Mouse (Mus musculus): ENCODE measurements around the gene Tubgcp4. TPM values are rescaled to one million over a fixed set of nuclear protein-coding genes. Genes with fewer than 3 reads are reported as not detected.

Tubgcp4 gene
- polyA plus RNA-seq, 1 experiment from 2014 or later: 56.9 TPM

DNA sequence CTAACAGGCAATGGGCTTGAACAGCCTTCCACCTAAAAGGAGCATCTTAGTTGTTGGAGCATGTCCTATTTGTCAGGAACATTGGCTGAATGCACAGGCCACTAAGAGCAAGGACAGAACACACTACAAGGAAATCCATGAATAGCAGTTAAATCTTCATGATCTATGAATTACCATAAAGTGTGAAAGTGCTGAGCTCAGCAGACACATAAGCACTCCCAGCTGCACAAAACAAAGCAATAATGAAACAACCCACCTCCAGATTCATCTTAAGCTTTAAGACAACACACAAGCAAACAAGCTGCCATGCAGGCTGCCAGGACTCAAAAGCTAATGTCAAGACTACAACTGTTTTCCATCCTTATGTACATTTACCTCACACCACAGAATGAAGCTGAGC lies 48.7 kb downstream of the Tubgcp4 start:
- H3K36me3 ChIP-seq (replicated peaks): peaks cover 65% of the 10 kb centered on the region
- no peak overlapping the region for H3K27ac ChIP-seq
- no peak overlapping the region for H3K4me2 ChIP-seq
- H3K4me1 ChIP-seq: no peaks in the 10 kb centered on the region
- no peak overlapping the region for H3K4me3 ChIP-seq
- no peaks in the 10 kb centered on the region for H3K9me3 ChIP-seq
- ATAC-seq (replicated peaks): no peak
- H3K27me3 ChIP-seq (replicated peaks): no peaks in the 10 kb centered on the region
- H3K9ac ChIP-seq: no peak overlapping the region

DNA sequence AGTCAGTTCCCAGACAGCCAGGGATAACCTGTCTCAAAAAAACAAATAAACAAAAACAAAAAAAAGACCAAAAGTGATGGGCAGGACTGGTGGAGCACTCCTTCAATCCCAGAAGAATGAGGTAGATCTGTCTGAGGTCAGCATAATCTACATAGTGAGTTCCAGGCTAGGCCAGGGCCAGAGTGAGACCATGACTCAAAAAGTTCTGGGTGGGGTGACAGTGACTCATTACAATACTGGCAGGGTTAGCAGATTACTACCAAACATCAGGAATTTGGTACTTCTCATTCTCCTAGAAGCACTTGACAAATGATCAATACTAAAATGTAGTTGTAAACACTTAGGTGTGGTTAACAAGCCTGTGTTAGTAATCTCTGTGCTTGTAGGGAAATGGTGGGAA lies 49.5 kb downstream of the Tubgcp4 start:
- no peak for ATAC-seq (replicated peaks)
- Histone ChIP-seq H3K4me3 (no peak overlapping the region), H3K4me2 (no peak overlapping the region), H3K9ac (no peak overlapping the region), H3K27ac (no peak overlapping the region), H3K36me3 (replicated peaks) (peaks cover 61% of the 10 kb centered on the region), H3K27me3 (replicated peaks) (no peaks in the 10 kb centered on the region), H3K4me1 (no peaks in the 10 kb centered on the region), H3K9me3 (no peaks in the 10 kb centered on the region)

DNA sequence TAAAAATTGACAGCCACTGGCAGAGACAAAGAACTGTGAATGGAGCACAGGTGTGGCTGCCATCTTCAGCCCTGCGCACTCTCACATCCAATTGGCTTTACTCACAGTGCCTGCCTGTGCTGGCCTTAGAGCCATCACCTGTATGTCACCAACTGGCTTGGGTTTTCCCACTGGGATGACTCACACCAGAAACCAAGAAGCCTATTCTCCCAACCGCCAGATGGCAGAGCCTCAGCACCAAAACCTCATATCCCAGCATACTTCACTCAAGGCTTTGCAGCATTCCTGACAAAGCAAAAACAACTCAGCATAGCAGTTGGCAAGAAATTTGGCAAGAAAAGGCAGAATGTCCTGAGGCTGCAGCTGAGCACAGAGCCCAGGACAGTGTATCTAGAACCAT lies 52.6 kb downstream of the Tubgcp4 start:
- H3K27me3 ChIP-seq (replicated peaks): no peaks in the 10 kb centered on the region
- no peak for ATAC-seq (replicated peaks)
- peaks cover 72% of the 10 kb centered on the region for H3K36me3 ChIP-seq (replicated peaks)
- H3K4me2 ChIP-seq: no peak overlapping the region
- no peak overlapping the region for H3K4me3 ChIP-seq
- H3K9ac ChIP-seq: no peak overlapping the region
- H3K4me1 ChIP-seq: no peaks in the 10 kb centered on the region
- no peaks in the 10 kb centered on the region for H3K9me3 ChIP-seq
- no peak overlapping the region for H3K27ac ChIP-seq
- 89% methylated on average over 2 of the region's 2 CpGs for WGBS

DNA sequence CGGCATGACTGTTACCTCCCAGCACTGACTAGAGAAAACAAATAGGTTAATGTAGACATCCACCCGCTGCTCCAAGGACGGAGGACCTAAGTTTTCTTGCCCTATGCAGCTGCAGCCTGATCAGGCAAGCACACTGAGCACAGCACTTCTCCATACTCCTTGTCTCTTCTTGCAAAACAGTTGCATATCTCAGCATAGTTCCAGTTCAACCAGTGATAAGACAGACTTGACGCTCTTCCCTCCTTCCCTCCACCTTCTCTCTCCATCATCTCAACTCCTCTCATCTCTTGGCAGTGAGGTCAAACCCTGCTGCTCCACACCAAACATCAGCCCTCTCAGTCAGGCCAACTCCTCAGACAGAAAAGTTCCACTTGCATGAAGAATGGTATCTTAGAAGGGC lies 57.7 kb downstream of the Tubgcp4 start:
- no peak overlapping the region for H3K9ac ChIP-seq
- ATAC-seq (replicated peaks): no peak
- no peak overlapping the region for H3K4me2 ChIP-seq
- H3K9me3 ChIP-seq: no peaks in the 10 kb centered on the region
- no peaks in the 10 kb centered on the region for H3K4me1 ChIP-seq
- H3K27ac ChIP-seq: no peak overlapping the region
- no peak overlapping the region for H3K4me3 ChIP-seq
- no peaks in the 10 kb centered on the region for H3K27me3 ChIP-seq (replicated peaks)
- H3K36me3 ChIP-seq (replicated peaks): peaks cover 47% of the 10 kb centered on the region
- 79% methylated on average over 4 of the region's 4 CpGs for WGBS

DNA sequence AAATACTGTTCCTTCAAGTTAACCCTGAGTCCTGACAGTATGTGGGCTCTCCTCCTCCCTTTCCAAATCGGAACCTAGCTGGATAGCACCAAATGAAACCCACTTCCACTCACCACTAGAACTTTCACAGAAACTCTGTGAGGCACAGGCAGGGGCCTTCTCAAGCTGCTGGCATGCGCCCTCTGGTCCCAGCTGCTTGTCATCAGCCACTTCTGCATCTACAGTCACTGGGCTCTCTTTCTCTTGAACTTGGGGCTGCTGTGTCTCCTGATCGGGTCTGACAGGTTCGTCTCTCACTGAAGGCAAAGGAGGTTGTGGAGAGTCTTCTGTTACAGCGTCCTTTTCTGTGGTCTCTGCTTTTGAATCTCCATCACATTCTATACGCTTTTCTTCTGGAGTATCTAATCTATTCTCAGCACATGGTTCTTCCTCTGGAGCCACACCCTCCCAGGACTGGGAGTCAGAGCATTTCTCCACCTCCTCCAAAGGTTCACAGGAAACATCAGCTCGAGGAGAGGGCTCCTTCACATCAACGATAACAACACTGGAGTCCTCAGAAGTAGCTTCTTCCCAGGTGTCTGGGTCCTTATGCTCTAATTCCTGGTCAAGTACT lies 65.1 kb downstream of the Tubgcp4 start:
- ATAC-seq (replicated peaks): no peak
- no peaks in the 10 kb centered on the region for H3K4me1 ChIP-seq
- H3K4me3 ChIP-seq: no peak overlapping the region
- no peak overlapping the region for H3K27ac ChIP-seq
- H3K9me3 ChIP-seq: no peaks in the 10 kb centered on the region
- 92% methylated on average over 8 of the region's 8 CpGs for WGBS
- no peak overlapping the region for H3K4me2 ChIP-seq
- no peaks in the 10 kb centered on the region for H3K27me3 ChIP-seq (replicated peaks)
- H3K9ac ChIP-seq: no peak overlapping the region
- H3K36me3 ChIP-seq (replicated peaks): peaks cover 39% of the 10 kb centered on the region

DNA sequence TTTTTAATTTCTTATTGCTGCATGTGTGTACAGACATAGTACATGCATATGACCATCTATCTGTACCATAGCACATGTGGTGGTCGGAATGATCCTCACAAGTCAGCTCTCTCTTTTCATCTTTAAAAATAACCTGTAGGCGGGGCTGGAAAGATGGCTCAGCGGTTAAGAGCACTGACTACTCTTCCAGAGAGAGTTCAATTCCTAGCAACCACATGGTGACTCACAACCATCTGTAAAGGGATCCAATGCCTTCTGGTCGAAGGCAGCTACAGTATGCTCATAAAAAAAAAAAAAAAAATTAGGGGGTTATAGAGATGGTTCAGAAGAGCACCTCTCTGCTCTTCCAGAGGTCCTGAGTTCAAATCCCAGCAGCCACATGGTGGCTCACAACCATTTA lies 69.0 kb downstream of the Tubgcp4 start:
- H3K36me3 ChIP-seq (replicated peaks): peaks cover 50% of the 10 kb centered on the region
- 91% methylated on average over 4 of the region's 4 CpGs for WGBS
- H3K9me3 ChIP-seq: no peaks in the 10 kb centered on the region

DNA sequence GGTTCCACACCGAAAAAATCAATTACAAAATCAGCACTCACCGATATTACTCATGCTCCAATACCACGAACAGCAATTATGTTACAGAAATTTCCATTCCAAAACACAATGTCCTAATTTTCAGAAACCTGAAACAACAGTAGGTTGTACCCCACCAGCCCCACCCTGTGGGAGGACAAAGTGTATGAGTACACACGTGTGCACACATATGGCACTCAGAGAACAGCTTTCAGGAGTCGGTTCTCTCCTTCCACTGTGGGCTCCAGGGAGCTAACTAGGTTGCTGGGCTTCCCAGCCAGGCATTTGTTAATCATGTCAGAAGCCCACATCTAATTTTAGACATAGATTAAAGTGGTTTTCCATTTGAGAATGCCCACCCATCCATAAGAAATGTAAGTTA lies 73.6 kb downstream of the Tubgcp4 start:
- H3K4me1 ChIP-seq: no peaks in the 10 kb centered on the region
- H3K9me3 ChIP-seq: no peaks in the 10 kb centered on the region
- no peak overlapping the region for H3K4me3 ChIP-seq
- H3K27ac ChIP-seq: no peak overlapping the region
- H3K4me2 ChIP-seq: no peak overlapping the region
- no peaks in the 10 kb centered on the region for H3K27me3 ChIP-seq (replicated peaks)
- 95% methylated on average over 5 of the region's 5 CpGs for WGBS
- peaks cover 68% of the 10 kb centered on the region for H3K36me3 ChIP-seq (replicated peaks)
- no peak for ATAC-seq (replicated peaks)
- no peak overlapping the region for H3K9ac ChIP-seq

More for the DNA sequence above, 69.0 kb downstream of the Tubgcp4 start:
- Histone ChIP-seq H3K4me3 (no peak overlapping the region), H3K27me3 (replicated peaks) (no peaks in the 10 kb centered on the region), H3K4me1 (no peaks in the 10 kb centered on the region), H3K9ac (no peak overlapping the region), H3K4me2 (no peak overlapping the region), H3K27ac (no peak overlapping the region)
- no peak for ATAC-seq (replicated peaks)

Other genes starting within 250 kb of the Tubgcp4 start
- 33.5 and 38.5 TPM in 2 replicates for gene Ubr1, start 199.9 kb upstream of the Tubgcp4 start, polyA plus RNA-seq (2015; fragmentation: Nextera tagmentation; extraction: Ambion mirVana)
- 14.6 and 15.0 TPM in 2 replicates for gene Tmem62, start 193.6 kb upstream of the Tubgcp4 start, polyA plus RNA-seq (2015; fragmentation: Nextera tagmentation; extraction: Ambion mirVana)
- gene Ccndbp1, start 162.3 kb upstream of the Tubgcp4 start, polyA plus RNA-seq (2015; fragmentation: Nextera tagmentation; extraction: Ambion mirVana): 77.7 and 79.4 TPM in 2 replicates
- 0.32 and 0.44 TPM in 2 replicates for gene Epb42, start 133.6 kb upstream of the Tubgcp4 start, polyA plus RNA-seq (2015; fragmentation: Nextera tagmentation; extraction: Ambion mirVana)
- not detected in 2 replicates for gene Tgm5, start 84.8 kb upstream of the Tubgcp4 start, polyA plus RNA-seq (2015; fragmentation: Nextera tagmentation; extraction: Ambion mirVana)
- not detected in 2 replicates for gene Tgm7, start 60.9 kb upstream of the Tubgcp4 start, polyA plus RNA-seq (2015; fragmentation: Nextera tagmentation; extraction: Ambion mirVana)
- gene Adal, start 30.2 kb upstream of the Tubgcp4 start, polyA plus RNA-seq (2015; fragmentation: Nextera tagmentation; extraction: Ambion mirVana): 32.1 and 32.4 TPM in 2 replicates
- 21.7 and 23.1 TPM in 2 replicates for gene Lcmt2, start 30.0 kb upstream of the Tubgcp4 start, polyA plus RNA-seq (2015; fragmentation: Nextera tagmentation; extraction: Ambion mirVana)
- gene Zscan29, start 471 bp downstream of the Tubgcp4 start, polyA plus RNA-seq (2015; fragmentation: Nextera tagmentation; extraction: Ambion mirVana): 7.0 and 7.1 TPM in 2 replicates
- gene Trp53bp1, start 100.8 kb downstream of the Tubgcp4 start, polyA plus RNA-seq (2015; fragmentation: Nextera tagmentation; extraction: Ambion mirVana): 186 and 214 TPM in 2 replicates
- gene Map1a, start 118.9 kb downstream of the Tubgcp4 start, polyA plus RNA-seq (2015; fragmentation: Nextera tagmentation; extraction: Ambion mirVana): 22.5 and 27.1 TPM in 2 replicates
- gene Ppip5k1, start 184.7 kb downstream of the Tubgcp4 start, polyA plus RNA-seq (2015; fragmentation: Nextera tagmentation; extraction: Ambion mirVana): 20.6 and 21.6 TPM in 2 replicates
- gene Ckmt1, start 187.1 kb downstream of the Tubgcp4 start, polyA plus RNA-seq (2015; fragmentation: Nextera tagmentation; extraction: Ambion mirVana): 70.6 and 75.6 TPM in 2 replicates
- gene Strc, start 216.5 kb downstream of the Tubgcp4 start, polyA plus RNA-seq (2015; fragmentation: Nextera tagmentation; extraction: Ambion mirVana): not detected in 2 replicates
- 351 and 354 TPM in 2 replicates for gene Pdia3, start 243.1 kb downstream of the Tubgcp4 start, polyA plus RNA-seq (2015; fragmentation: Nextera tagmentation; extraction: Ambion mirVana)
- 5.9 and 7.0 TPM in 2 replicates for gene Catsper2, start 243.1 kb downstream of the Tubgcp4 start, polyA plus RNA-seq (2015; fragmentation: Nextera tagmentation; extraction: Ambion mirVana)